Mouse (Mus musculus) liver, embryonic 13.5 days (tissue): Measurements from ENCODE around the gene Rmnd1. TPM values are rescaled to one million over a fixed set of nuclear protein-coding genes. Genes with fewer than 3 reads are reported as not detected.

Source experiments
- ATAC-seq: fragments of 200-750 bp; cut with Nextera tagmentation; 2 replicates; pipeline ENCODE4 v1.8.0; 2017; ENCODE audit warnings: low read depth, mild to moderate bottlenecking, moderate number of reproducible peaks, moderate library complexity
- DNase-seq: peaks from one replicate; pipeline ENCODE4 v3.0.0; 2022
- H3K27ac ChIP-seq: fragments of 300-500 bp; sonication (generic); 2 replicates; pipeline ENCODE4 v1.5.1; 2015; ENCODE audit warnings: moderate library complexity, mild to moderate bottlenecking, inconsistent platforms
- H3K27me3 ChIP-seq: fragments of 300-500 bp; sonication (generic); 2 replicates; pipeline ENCODE4 v1.6.1; 2015; ENCODE audit warnings: mild to moderate bottlenecking, inconsistent platforms
- H3K36me3 ChIP-seq: fragments of 300-500 bp; sonication (generic); 2 replicates; pipeline ENCODE4 v1.6.1; 2015; ENCODE audit warnings: mild to moderate bottlenecking, inconsistent platforms
- H3K4me1 ChIP-seq: fragments of 300-500 bp; sonication (generic); replicated peaks from 2 replicates; pipeline ENCODE4 v1.6.1; 2015; ENCODE audit warnings: inconsistent platforms
- H3K4me2 ChIP-seq: fragments of 300-500 bp; sonication (generic); 2 replicates; pipeline ENCODE4 v1.6.1; 2015; ENCODE audit warnings: inconsistent platforms, mild to moderate bottlenecking, moderate library complexity
- H3K4me3 ChIP-seq: fragments of 300-500 bp; sonication (generic); replicated peaks from 2 replicates; pipeline ENCODE4 v1.5.1; 2015; ENCODE audit warnings: mild to moderate bottlenecking, inconsistent platforms
- H3K9ac ChIP-seq: fragments of 300-500 bp; sonication (generic); 2 replicates; pipeline ENCODE4 v1.6.1; 2015; ENCODE audit warnings: mild to moderate bottlenecking, inconsistent platforms
- H3K9me3 ChIP-seq: fragments of 300-500 bp; sonication (generic); replicated peaks from 2 replicates; pipeline ENCODE4 v1.6.1; 2016; ENCODE audit warnings: inconsistent platforms
- WGBS: fragments of 180-500 bp; shearing (Covaris S2); methylation state at CpG from one replicate; pipeline ENCODE4 v1.1.7; 2015; ENCODE audit not compliant: insufficient replicate concordance; 5-methylcytosine and 5-hydroxymethylcytosine counted together
- polyA plus RNA-seq: library from polyadenylated mRNA; unstranded; fragments of >200 nt; fragmentation: Nextera tagmentation; extraction: Ambion mirVana; gene quantifications from 2 replicates; pipeline ENCODE4 v1.2.1, GENCODE M21; 2015

Gene Rmnd1
- polyA plus RNA-seq, 1 experiment from 2014 or later, result 21.4 TPM

DNA sequence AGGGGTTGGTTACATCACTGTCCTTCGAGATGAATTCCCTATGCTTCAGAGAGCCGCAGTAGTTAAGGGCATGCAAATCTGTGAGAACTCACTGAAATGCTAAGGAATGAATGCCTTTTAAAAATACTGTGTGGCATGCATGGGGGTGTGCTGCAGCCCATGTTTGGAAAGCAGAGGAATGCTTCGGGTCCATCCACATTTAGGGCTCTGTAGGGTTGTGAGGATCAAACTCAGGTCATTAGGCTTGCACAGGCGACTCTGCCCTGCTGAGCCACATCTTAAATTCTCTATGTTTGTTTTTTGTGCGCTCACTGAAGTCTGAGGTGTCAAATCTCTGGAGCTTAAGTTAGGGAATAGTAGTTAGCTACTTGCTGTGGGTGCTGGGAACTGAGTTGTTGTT is 41.1 kb downstream of the Rmnd1 start:
- Histone ChIP-seq H3K4me2 (no peak overlapping the region), H3K4me3 (no peak overlapping the region)
- WGBS, result 70% methylated on average over 5 of the region's 5 CpGs

DNA sequence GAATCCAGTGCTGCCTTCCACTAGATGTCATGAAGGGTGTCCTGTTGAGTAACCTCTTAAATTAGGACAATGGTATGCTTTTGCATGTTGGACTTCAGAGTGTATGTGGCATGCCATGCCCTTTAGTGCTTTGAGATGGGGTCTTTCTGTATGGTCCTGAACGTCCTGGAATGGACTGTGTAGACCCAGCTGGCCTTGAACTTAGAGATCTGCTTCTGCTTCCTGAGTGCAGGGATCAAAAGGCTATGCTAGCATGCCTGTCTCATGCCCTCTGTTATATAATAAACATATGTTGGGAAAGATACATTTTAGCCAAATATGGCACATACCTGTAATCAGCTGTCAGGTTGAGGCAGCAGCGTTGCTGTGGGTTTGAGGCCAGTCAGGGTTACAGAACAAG is 41.6 kb downstream of the Rmnd1 start:
- H3K9me3 ChIP-seq, result no peaks in the 10 kb centered on the region
- no peak overlapping the region for H3K4me3 ChIP-seq
- DNase-seq (no peak), ATAC-seq (no peak)
- H3K4me2 ChIP-seq, result no peak overlapping the region
- peaks cover 19% of the 10 kb centered on the region for H3K36me3 ChIP-seq
- H3K4me1 ChIP-seq, result peaks cover 65% of the 10 kb centered on the region
- H3K27me3 ChIP-seq, result no peaks in the 10 kb centered on the region
- no peak overlapping the region for H3K9ac ChIP-seq
- 55% methylated on average over 2 of the region's 2 CpGs for WGBS
- no peak overlapping the region for H3K27ac ChIP-seq

More for the DNA sequence above, 41.1 kb downstream of the Rmnd1 start:
- Histone ChIP-seq H3K9me3 (no peaks in the 10 kb centered on the region), H3K9ac (0 out of 2 replicates have a peak overlapping the region, but pooled peaks have one; percentile 9), H3K36me3 (peaks cover 24% of the 10 kb centered on the region), H3K4me1 (peaks cover 62% of the 10 kb centered on the region), H3K27me3 (no peaks in the 10 kb centered on the region), H3K27ac (no peak overlapping the region)
- no peak for ATAC-seq
- DNase-seq, result no peak

DNA sequence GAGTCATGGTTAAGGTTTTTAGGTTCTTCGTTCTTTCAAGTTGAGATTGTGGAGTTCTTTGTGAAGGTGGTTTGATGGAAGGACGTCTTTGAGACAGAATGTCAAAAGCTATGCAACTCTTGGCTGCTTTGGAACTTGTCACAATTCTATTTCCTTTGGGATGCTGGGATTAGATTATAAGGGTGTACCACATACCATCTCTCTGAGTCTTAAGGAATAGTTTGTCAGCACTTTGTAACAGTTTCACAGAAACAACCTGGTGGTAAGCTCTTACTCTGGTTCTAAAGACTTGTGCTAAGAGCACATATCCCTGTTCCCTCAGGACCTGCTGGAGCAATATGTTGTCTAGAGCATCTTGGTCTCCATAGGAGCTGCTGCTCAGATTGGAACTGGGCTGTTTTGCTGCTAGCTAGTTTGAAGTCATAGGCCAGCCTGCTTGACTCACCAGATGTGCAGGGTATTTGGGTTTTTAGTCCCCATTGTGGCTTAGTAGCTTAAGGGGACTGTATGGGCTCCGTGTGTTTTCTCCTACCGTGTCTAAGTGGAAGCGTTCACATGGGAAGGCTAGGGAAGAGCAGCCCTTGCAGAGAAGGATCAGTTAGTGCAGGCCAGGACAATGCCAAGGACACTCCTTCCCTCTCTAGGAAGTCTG is 42.6 kb downstream of the Rmnd1 start:
- Histone ChIP-seq H3K9me3 (no peaks in the 10 kb centered on the region), H3K4me3 (peak overlapping the region; percentile 98), H3K27me3 (no peaks in the 10 kb centered on the region), H3K4me2 (peak overlapping the region; percentile 96), H3K27ac (no peak overlapping the region), H3K9ac (peak overlapping the region; percentile 98), H3K36me3 (peaks cover 9% of the 10 kb centered on the region), H3K4me1 (peaks cover 70% of the 10 kb centered on the region)
- DNase-seq (no peak), ATAC-seq (no peak)
- WGBS, result 58% methylated on average over 5 of the region's 5 CpGs

DNA sequence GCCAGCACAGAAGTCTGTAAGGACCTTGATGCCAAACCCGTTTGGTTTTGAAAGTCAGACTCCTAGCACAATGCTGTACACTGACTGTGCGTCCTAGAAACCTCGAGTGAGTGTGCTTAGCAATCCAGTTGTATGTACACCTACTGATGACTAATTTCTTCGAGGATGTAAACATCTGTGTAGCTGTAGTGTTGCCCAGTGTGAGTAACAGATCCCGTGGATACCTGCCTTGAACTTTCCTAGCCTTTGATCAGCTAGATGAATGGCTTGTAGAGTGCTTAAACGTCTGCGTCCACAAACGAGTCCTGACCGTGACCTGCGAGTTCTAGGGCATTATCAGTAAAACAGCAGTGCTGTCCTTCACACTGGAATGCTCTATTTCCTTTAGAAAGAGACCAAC is 43.2 kb downstream of the Rmnd1 start:
- DNase-seq (no peak), ATAC-seq (no peak)
- peak overlapping the region; percentile 98 for H3K9ac ChIP-seq
- H3K4me3 ChIP-seq, result peak overlapping the region; percentile 98
- 0 out of 2 replicates have a peak overlapping the region, but pooled peaks have one; percentile 96 for H3K27ac ChIP-seq
- peaks cover 4% of the 10 kb centered on the region for H3K36me3 ChIP-seq
- H3K9me3 ChIP-seq, result no peaks in the 10 kb centered on the region
- no peaks in the 10 kb centered on the region for H3K27me3 ChIP-seq
- 16% methylated on average over 10 of the region's 10 CpGs for WGBS
- peak overlapping the region; percentile 96 for H3K4me2 ChIP-seq
- peaks cover 74% of the 10 kb centered on the region for H3K4me1 ChIP-seq

DNA sequence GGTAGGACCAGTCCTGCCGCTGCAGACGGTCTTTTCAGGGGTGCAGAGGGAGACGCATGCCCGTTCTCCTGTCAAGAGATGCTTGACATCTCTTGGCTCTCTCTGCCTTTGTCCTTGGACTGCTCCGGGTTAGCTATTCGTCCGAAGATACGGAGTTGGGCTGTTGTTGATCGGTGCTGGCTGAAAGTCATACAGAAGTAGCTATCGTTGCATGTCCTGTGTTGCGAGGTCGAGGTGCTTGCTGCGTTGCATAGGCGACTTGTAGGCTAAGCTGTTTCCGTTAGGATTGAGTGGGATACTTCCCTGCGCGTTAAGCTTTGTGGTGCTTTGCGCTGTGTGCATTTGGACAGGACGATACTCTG is 43.8 kb downstream of the Rmnd1 start:
- Histone ChIP-seq H3K9ac (peak overlapping the region; percentile 98), H3K9me3 (no peaks in the 10 kb centered on the region), H3K36me3 (no peaks in the 10 kb centered on the region; the same call in none of the 2 replicates), H3K27ac (peak overlapping the region; percentile 96), H3K27me3 (no peaks in the 10 kb centered on the region), H3K4me1 (peaks cover 79% of the 10 kb centered on the region), H3K4me3 (peak overlapping the region; percentile 98), H3K4me2 (peak overlapping the region; percentile 96)
- under 1% methylated on average over 19 of the region's 19 CpGs for WGBS
- DNase-seq (no peak), ATAC-seq (no peak)

DNA sequence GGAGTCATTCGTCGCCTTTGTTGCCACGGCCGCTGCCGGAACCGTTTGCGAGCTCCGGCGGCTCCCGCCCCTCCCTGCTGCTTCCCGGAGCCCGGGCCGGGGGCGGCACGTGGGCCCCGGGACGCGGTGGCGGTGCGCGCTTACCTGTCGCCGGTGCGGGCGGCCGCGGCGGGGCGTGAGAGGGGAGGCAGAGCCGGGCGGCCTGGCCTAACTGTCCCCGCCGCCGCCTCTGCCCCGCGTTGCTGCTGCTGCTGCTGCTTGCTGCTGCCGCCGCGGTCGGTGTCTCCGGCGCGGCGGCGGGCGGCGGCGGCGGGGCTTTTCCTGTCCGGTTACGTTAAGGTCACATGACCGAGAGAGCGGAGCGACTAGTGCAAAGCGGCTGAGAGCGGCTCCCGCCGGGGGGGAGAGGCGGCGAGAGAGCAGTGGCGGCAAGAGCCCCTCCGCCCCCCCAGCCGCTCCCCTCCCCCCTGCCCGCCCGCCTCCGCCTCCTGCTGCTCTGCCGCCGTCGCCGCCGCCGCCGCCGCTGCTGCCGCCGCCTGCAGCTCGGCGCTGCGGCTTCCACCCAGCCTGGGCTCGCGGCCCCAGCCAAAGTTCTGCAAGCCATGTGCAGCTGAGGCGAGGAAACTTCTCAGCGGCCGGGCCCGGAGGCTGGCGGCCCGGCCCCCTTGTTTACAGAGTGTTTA is 44.3 kb downstream of the Rmnd1 start, which contains the start of gene Zbtb2:
Zbtb2 (minus strand) TSS at position 408 of the 683 bp plus-strand sequence.
- H3K4me2 ChIP-seq, result peak within 1 kb of the TSS; percentile 96
- H3K36me3 ChIP-seq, result no peaks in the 10 kb centered on the region; the same call in none of the 2 replicates
- H3K4me1 ChIP-seq, result peaks cover 80% of the 10 kb centered on the region
- peak within 1 kb of the TSS; percentile 98 for H3K4me3 ChIP-seq
- no peaks in the 10 kb centered on the region for H3K27me3 ChIP-seq
- peak within 1 kb of the TSS; percentile 98 for H3K9ac ChIP-seq
- under 1% methylated on average over 61 of the region's 87 CpGs for WGBS
- ATAC-seq (peak; percentile 1; the same call in 1 of the 2 replicates), DNase-seq (peak; percentile 60)
- H3K9me3 ChIP-seq, result no peaks in the 10 kb centered on the region
- H3K27ac ChIP-seq, result peak within 1 kb of the TSS; percentile 96

DNA sequence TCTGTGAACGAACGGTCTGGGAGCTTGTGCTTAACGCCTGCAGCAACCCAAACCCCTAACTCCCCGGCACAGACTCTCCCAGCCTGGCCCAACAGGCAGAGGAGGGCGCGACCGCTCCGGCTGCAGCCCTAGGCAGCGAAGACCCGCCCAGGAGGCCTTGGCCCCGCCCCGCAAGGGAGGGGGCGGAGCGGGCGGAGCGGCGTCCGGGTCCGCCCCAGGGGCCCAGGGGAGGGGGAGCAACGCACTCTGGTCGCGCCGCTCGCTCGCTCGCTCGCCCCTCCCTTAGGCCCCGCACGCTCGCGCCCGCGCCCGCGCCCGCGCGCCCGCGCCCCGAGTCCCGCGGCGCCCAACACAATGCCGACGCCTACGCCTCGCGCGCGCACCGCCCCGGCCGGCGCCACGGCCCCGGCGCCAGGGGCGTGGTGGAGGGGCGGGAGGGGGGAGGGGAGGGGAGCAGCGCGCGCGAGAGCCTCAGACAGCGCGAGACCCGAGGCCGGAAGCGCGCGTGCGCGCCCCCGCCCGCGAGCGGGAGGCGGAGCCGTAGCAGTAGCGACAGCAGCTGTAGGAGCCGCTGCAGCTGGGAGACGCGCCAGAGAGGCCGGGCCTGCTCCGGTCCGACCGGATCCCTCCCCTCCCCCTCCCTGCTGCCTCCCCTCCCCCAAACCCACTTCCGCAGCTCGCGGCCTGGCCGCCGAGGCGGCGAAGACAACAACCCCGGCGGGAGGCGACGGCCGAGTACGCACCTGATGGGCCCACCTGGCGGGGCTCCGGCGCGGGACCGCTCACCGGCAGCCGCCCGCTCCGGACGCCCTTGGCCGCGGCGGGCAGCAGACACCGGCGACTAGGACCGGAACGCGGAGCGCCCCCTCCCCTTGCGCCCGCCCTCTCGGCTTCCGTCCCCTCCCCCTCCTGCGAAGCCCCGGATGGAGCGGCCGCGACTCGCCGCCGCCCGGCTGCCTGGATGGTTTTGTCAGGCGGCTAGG is 45.3 kb downstream of the Rmnd1 start:
- WGBS, result under 1% methylated on average over 72 of the region's 133 CpGs
- H3K9ac ChIP-seq, result peak overlapping the region; percentile 98
- H3K4me1 ChIP-seq, result peaks cover 78% of the 10 kb centered on the region
- ATAC-seq (peak; percentile 90), DNase-seq (peak; percentile 92)
- peak overlapping the region; percentile 98 for H3K4me3 ChIP-seq
- H3K27ac ChIP-seq, result peak overlapping the region; percentile 96
- no peaks in the 10 kb centered on the region for H3K9me3 ChIP-seq
- no peaks in the 10 kb centered on the region for H3K27me3 ChIP-seq
- peak overlapping the region; percentile 96 for H3K4me2 ChIP-seq
- no peaks in the 10 kb centered on the region; the same call in none of the 2 replicates for H3K36me3 ChIP-seq

DNA sequence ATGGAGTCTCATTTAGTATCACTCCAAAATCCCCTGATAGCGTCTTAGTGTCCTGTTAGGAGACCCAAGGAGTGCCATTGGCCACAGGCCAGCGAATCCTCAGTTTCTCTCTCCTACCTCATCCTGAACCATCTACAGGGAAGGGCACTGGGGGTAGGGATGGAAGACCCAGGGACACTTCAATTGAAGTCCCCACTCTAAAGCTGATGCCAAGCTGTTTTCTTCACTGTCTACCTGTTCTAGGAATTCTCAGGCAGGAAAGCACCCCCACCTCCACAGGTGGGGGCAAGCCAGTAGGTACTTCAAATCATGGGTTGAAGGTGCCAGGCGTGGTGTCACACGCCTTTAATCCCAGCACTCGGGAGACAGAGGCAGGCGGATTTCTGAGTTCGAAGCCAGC is 47.9 kb downstream of the Rmnd1 start:
- no peak overlapping the region for H3K4me3 ChIP-seq
- DNase-seq (no peak), ATAC-seq (no peak)
- H3K36me3 ChIP-seq, result no peaks in the 10 kb centered on the region
- H3K27ac ChIP-seq, result no peak overlapping the region
- WGBS, result 85% methylated on average over 7 of the region's 7 CpGs
- H3K27me3 ChIP-seq, result no peaks in the 10 kb centered on the region
- H3K9ac ChIP-seq, result no peak overlapping the region
- H3K4me1 ChIP-seq, result peaks cover 52% of the 10 kb centered on the region
- no peaks in the 10 kb centered on the region for H3K9me3 ChIP-seq
- no peak overlapping the region for H3K4me2 ChIP-seq

DNA sequence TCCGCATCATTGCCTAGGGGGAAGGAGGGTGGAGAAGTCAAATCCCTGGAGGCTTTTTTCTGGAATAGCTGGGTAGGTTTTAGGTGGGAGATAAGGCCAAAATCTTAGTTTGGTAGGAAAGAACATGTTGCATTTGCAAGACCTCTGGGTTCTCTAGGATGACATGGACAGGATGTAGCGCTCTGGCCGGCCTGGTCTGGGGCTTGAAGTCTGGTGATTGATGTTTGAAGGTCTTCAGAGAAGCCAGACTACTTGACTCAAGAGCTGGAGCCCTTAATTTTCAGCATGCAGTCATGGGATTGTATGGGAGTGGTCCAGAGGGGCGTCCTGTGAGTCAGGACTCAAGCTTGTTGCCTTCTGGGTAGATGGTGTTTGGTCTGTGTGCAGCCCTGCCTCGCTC is 51.4 kb downstream of the Rmnd1 start:
- H3K4me3 ChIP-seq, result no peak overlapping the region
- ATAC-seq, result no peak
- WGBS, result 76% methylated on average over 5 of the region's 5 CpGs
- H3K27me3 ChIP-seq, result no peaks in the 10 kb centered on the region
- peaks cover 32% of the 10 kb centered on the region for H3K4me1 ChIP-seq
- DNase-seq, result no peak
- no peaks in the 10 kb centered on the region for H3K36me3 ChIP-seq
- H3K4me2 ChIP-seq, result no peak overlapping the region
- H3K9me3 ChIP-seq, result no peaks in the 10 kb centered on the region
- H3K9ac ChIP-seq, result no peak overlapping the region
- H3K27ac ChIP-seq, result no peak overlapping the region

DNA sequence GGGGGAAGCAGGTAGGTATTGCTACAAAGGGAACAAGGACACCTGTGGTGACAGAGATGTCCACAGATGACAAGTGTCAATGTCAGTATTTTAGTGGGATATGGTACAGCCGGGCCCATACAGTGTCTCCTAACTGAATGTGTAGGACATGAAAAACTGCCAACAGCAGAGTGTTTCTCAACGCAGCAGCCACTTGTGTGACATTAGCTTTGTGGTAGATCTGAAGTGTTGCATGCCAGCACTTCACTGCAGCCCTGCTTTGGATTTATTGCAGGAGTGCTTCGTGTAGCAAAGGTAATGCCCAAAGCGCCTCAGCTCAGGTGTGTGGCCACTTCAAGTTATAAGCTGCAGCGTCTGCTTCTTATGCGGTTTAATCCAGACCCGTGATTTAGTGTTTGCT is 55.3 kb downstream of the Rmnd1 start:
- no peaks in the 10 kb centered on the region for H3K9me3 ChIP-seq
- no peak overlapping the region for H3K27ac ChIP-seq
- no peak for DNase-seq
- H3K4me3 ChIP-seq, result no peak overlapping the region
- H3K4me1 ChIP-seq, result no peaks in the 10 kb centered on the region
- ATAC-seq, result no peak
- 76% methylated on average over 7 of the region's 7 CpGs for WGBS
- no peak overlapping the region for H3K9ac ChIP-seq
- peaks cover 9% of the 10 kb centered on the region; the same call in 1 of the 2 replicates for H3K36me3 ChIP-seq
- H3K4me2 ChIP-seq, result no peak overlapping the region
- no peaks in the 10 kb centered on the region for H3K27me3 ChIP-seq

DNA sequence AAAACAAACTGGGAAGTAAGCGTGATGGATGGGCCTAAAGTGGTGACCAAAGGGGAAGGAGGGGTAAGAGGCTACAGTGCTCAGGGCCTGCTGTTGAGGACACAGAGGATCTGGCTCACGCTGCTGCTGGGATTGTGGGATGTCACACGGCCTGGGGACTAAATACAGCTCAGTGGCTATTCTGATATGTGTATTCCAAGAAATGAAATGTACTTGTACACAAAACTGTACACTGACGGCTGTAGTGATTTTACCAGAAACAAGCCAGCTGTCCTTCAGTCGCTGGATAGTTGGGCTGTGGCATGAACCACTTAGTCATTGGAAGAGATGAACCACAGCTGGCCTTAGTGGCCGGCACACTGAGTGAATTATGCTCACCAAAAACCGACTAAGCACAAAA is 55.7 kb downstream of the Rmnd1 start:
- no peak overlapping the region for H3K27ac ChIP-seq
- DNase-seq, result no peak
- H3K4me3 ChIP-seq, result no peak overlapping the region
- peaks cover 9% of the 10 kb centered on the region; the same call in 1 of the 2 replicates for H3K36me3 ChIP-seq
- WGBS, result 62% methylated on average over 7 of the region's 7 CpGs
- no peaks in the 10 kb centered on the region for H3K27me3 ChIP-seq
- H3K9ac ChIP-seq, result no peak overlapping the region
- H3K4me1 ChIP-seq, result no peaks in the 10 kb centered on the region
- no peak overlapping the region for H3K4me2 ChIP-seq
- no peaks in the 10 kb centered on the region for H3K9me3 ChIP-seq
- no peak for ATAC-seq
